Mouse (Mus musculus) kidney, adult 2 months (tissue): ENCODE data around the gene Usb1.

Experiments used
- CTCF ChIP-seq: fragments of 200-500 bp; conservative IDR thresholded peaks from 2 replicates; pipeline ENCODE4 v1.5.1; 2011; ENCODE audit warnings: low read depth, mild to moderate bottlenecking, control low read depth, low read length, moderate library complexity, mixed read lengths; ENCODE audit not compliant: insufficient read depth, insufficient read length
- POLR2A ChIP-seq: fragments of 200-500 bp; IDR thresholded peaks from one replicate; pipeline ENCODE4 v1.6.1; 2011; ENCODE audit warnings: low read depth, low read length, control low read depth

GRCm38 (mm10) chr8:95376309-95376999 is 44.4 kb downstream of the Usb1 start:
- TF ChIP-seq CTCF (no peak), POLR2A (no peak)
